Mouse (Mus musculus): ENCODE results near the gene Adam10. TPM values are rescaled to one million over a fixed set of nuclear protein-coding genes. Genes with fewer than 3 reads are reported as not detected.

Gene Adam10
- polyA plus RNA-seq, 1 experiment from 2014 or later: 60.8 TPM

Small RNA genes lying within 50 kb of the gene (microRNA-seq; reads per million reads assigned to microRNA genes)
- not detected for gene Gm25149

Other genes starting within 250 kb of the Adam10 start
- 28.8 and 32.4 TPM in 2 replicates for gene Rnf111, start 175.3 kb upstream of the Adam10 start, polyA plus RNA-seq (2015; fragmentation: Nextera tagmentation; extraction: Ambion mirVana)
- 73.2 and 74.8 TPM in 2 replicates for gene Sltm, start 136.2 kb upstream of the Adam10 start, polyA plus RNA-seq (2015; fragmentation: Nextera tagmentation; extraction: Ambion mirVana)
- gene Gm10642, start 22.7 kb upstream of the Adam10 start, polyA plus RNA-seq (2015; fragmentation: Nextera tagmentation; extraction: Ambion mirVana): 0.28 and 0.33 TPM in 2 replicates
- 12.2 and 13.1 TPM in 2 replicates for gene Mindy2, start 21.8 kb upstream of the Adam10 start, polyA plus RNA-seq (2015; fragmentation: Nextera tagmentation; extraction: Ambion mirVana)